Mouse (Mus musculus) limb, embryonic 10.5 days (tissue): ENCODE measurements around the gene Dlg4. TPM values are rescaled to one million over a fixed set of nuclear protein-coding genes. Genes with fewer than 3 reads are reported as not detected.
A peak's percentile ranks its signal among the peaks of the same experiment; 100 is the strongest.
"Not testable (repeated sequence)": the region's sequence is repeated elsewhere in the genome, so short reads cannot be mapped to it uniquely, and the experiment has no call there.

Experiments
- DNase-seq: peaks from one replicate; pipeline ENCODE4 v3.0.0-alpha.2; 2017; ENCODE audit warnings: low spot score
- H3K27ac ChIP-seq: fragments of 300-500 bp; sonication (generic); 2 replicates; pipeline ENCODE4 v1.5.1; 2016; ENCODE audit warnings: mild to moderate bottlenecking
- H3K27me3 ChIP-seq: fragments of 300-500 bp; sonication (generic); 2 replicates; pipeline ENCODE4 v1.6.1; 2016; ENCODE audit warnings: low read depth, mild to moderate bottlenecking; ENCODE audit not compliant: poor library complexity, severe bottlenecking
- H3K36me3 ChIP-seq: fragments of 300-500 bp; sonication (generic); 2 replicates; pipeline ENCODE4 v1.6.1; 2016; ENCODE audit warnings: mild to moderate bottlenecking, moderate library complexity
- H3K4me1 ChIP-seq: fragments of 300-500 bp; sonication (generic); 2 replicates; pipeline ENCODE4 v1.6.1; 2016
- H3K4me3 ChIP-seq: fragments of 300-500 bp; sonication (generic); 2 replicates; pipeline ENCODE4 v1.5.1; 2016; ENCODE audit warnings: mild to moderate bottlenecking, moderate library complexity
- H3K9me3 ChIP-seq: fragments of 300-500 bp; sonication (generic); replicated peaks from 2 replicates; pipeline ENCODE4 v1.6.1; 2016; ENCODE audit warnings: mild to moderate bottlenecking
- WGBS: fragments of 180-500 bp; shearing (Covaris S2); methylation state at CpG from one replicate; pipeline ENCODE4 v1.1.7; 2016; 5-methylcytosine and 5-hydroxymethylcytosine counted together
- polyA plus RNA-seq: library from polyadenylated mRNA; unstranded; fragments of >200 nt; fragmentation: Nextera tagmentation; extraction: Ambion mirVana; gene quantifications from 2 replicates; pipeline ENCODE4 v1.2.1, GENCODE M21; 2016

The Dlg4 gene
- polyA plus RNA-seq, 1 experiment from 2014 or later: 12.9 TPM

GRCm38 (mm10) chr11:70049366-70049765 is 32.6 kb downstream of the Dlg4 start:
- peaks cover 8% of the 10 kb centered on the region for H3K27me3 ChIP-seq
- no peak overlapping the region for H3K4me3 ChIP-seq
- no peaks in the 10 kb centered on the region for H3K9me3 ChIP-seq
- peaks cover 8% of the 10 kb centered on the region; the same call in 1 of the 2 replicates for H3K4me1 ChIP-seq
- H3K36me3 ChIP-seq: peaks cover 14% of the 10 kb centered on the region
- no peak overlapping the region for H3K27ac ChIP-seq
- no peak for DNase-seq
- 69% methylated on average over 6 of the region's 6 CpGs for WGBS

- Histone ChIP-seq H3K27ac (no peak overlapping the region), H3K9me3 (no peaks in the 10 kb centered on the region), H3K36me3 (peaks cover 10% of the 10 kb centered on the region), H3K27me3 (peaks cover 12% of the 10 kb centered on the region), H3K4me1 (peaks cover 6% of the 10 kb centered on the region; the same call in 1 of the 2 replicates), H3K4me3 (no peak overlapping the region)
- DNase-seq: no peak
- WGBS: 58% methylated on average over 10 of the region's 10 CpGs
These were observed 33.1 kb downstream of the Dlg4 start for GRCm38 (mm10) chr11:70049816-70050215.

GRCm38 (mm10) chr11:70053156-70053555 is 36.4 kb downstream of the Dlg4 start:
- Histone ChIP-seq H3K9me3 (no peaks in the 10 kb centered on the region), H3K4me3 (no peak overlapping the region), H3K27ac (no peak overlapping the region), H3K36me3 (no peaks in the 10 kb centered on the region), H3K27me3 (peaks cover 15% of the 10 kb centered on the region), H3K4me1 (peaks cover 24% of the 10 kb centered on the region)
- 78% methylated on average over 7 of the region's 7 CpGs for WGBS
- no peak for DNase-seq

GRCm38 (mm10) chr11:70053898-70054570 is 37.3 kb downstream of the Dlg4 start, which contains the start of gene Asgr1:
Asgr1 (plus strand) TSS chr11:70054085.
- no peak for DNase-seq
- 86% methylated on average over 10 of the region's 10 CpGs for WGBS

GRCm38 (mm10) chr11:70055618-70056214 is 39.0 kb downstream of the Dlg4 start:
- Histone ChIP-seq H3K4me3 (peak overlapping the region; percentile 24; the same call in 1 of the 2 replicates), H3K36me3 (no peaks in the 10 kb centered on the region), H3K27ac (peak overlapping the region; percentile 50), H3K9me3 (no peaks in the 10 kb centered on the region), H3K27me3 (peaks cover 15% of the 10 kb centered on the region), H3K4me1 (peaks cover 24% of the 10 kb centered on the region)
- DNase-seq: peak; percentile 89
- 28% methylated on average over 18 of the region's 18 CpGs for WGBS

More at GRCm38 (mm10) chr11:70053898-70054570, 37.3 kb downstream of the Dlg4 start, which contains the start of gene Asgr1:
- no peaks in the 10 kb centered on the region for H3K9me3 ChIP-seq
- H3K36me3 ChIP-seq: no peaks in the 10 kb centered on the region
- 0 out of 2 replicates have a peak within 1 kb of the TSS, but pooled peaks have one; percentile 10 for H3K27ac ChIP-seq
- H3K27me3 ChIP-seq: peaks cover 15% of the 10 kb centered on the region
- H3K4me3 ChIP-seq: no peak within 1 kb of the TSS
- H3K4me1 ChIP-seq: peaks cover 24% of the 10 kb centered on the region

GRCm38 (mm10) chr11:70057805-70058204 is 41.1 kb downstream of the Dlg4 start:
- no peaks in the 10 kb centered on the region for H3K36me3 ChIP-seq
- no peak overlapping the region for H3K4me3 ChIP-seq
- DNase-seq: no peak
- peaks cover 24% of the 10 kb centered on the region for H3K4me1 ChIP-seq
- WGBS: 90% methylated on average over 9 of the region's 9 CpGs
- peaks cover 15% of the 10 kb centered on the region for H3K27me3 ChIP-seq
- H3K27ac ChIP-seq: no peak overlapping the region
- H3K9me3 ChIP-seq: no peaks in the 10 kb centered on the region

- H3K4me3 ChIP-seq: no peak overlapping the region
- peaks cover 1% of the 10 kb centered on the region; the same call in 1 of the 2 replicates for H3K27me3 ChIP-seq
- H3K36me3 ChIP-seq: no peaks in the 10 kb centered on the region
- no peak for DNase-seq
- WGBS: 62% methylated on average over 6 of the region's 6 CpGs
- peaks cover 23% of the 10 kb centered on the region for H3K4me1 ChIP-seq
- no peak overlapping the region for H3K27ac ChIP-seq
- H3K9me3 ChIP-seq: peaks cover 3% of the 10 kb centered on the region; the same call in 1 of the 2 replicates
These were observed 43.2 kb downstream of the Dlg4 start for GRCm38 (mm10) chr11:70059930-70060329.

GRCm38 (mm10) chr11:70063053-70063452 is 46.3 kb downstream of the Dlg4 start:
- H3K4me1 ChIP-seq: peaks cover 28% of the 10 kb centered on the region
- DNase-seq: no peak
- 72% methylated on average over 3 of the region's 3 CpGs for WGBS
- H3K4me3 ChIP-seq: no peak overlapping the region
- H3K27ac ChIP-seq: no peak overlapping the region
- peaks cover 3% of the 10 kb centered on the region; the same call in 1 of the 2 replicates for H3K9me3 ChIP-seq
- H3K36me3 ChIP-seq: no peaks in the 10 kb centered on the region
- no peaks in the 10 kb centered on the region for H3K27me3 ChIP-seq

GRCm38 (mm10) chr11:70066701-70067100 is 50.0 kb downstream of the Dlg4 start:
- Histone ChIP-seq H3K4me1 (peaks cover 44% of the 10 kb centered on the region), H3K27ac (peak overlapping the region; percentile 67), H3K9me3 (peaks cover 3% of the 10 kb centered on the region; the same call in 1 of the 2 replicates), H3K27me3 (no peaks in the 10 kb centered on the region), H3K4me3 (no peak overlapping the region), H3K36me3 (no peaks in the 10 kb centered on the region)
- no peak for DNase-seq
- 85% methylated on average over 4 of the region's 4 CpGs for WGBS

GRCm38 (mm10) chr11:70068245-70068644 is 51.5 kb downstream of the Dlg4 start:
- Histone ChIP-seq H3K4me3 (no peak overlapping the region), H3K27ac (no peak overlapping the region), H3K4me1 (peaks cover 44% of the 10 kb centered on the region), H3K9me3 (no peaks in the 10 kb centered on the region), H3K36me3 (no peaks in the 10 kb centered on the region), H3K27me3 (no peaks in the 10 kb centered on the region)
- 40% methylated on average over 3 of the region's 3 CpGs for WGBS
- DNase-seq: no peak

- Histone ChIP-seq H3K36me3 (no peaks in the 10 kb centered on the region), H3K4me3 (no peak overlapping the region), H3K4me1 (peaks cover 53% of the 10 kb centered on the region), H3K27me3 (no peaks in the 10 kb centered on the region), H3K27ac (no peak overlapping the region; the same call in 1 of the 2 replicates), H3K9me3 (no peaks in the 10 kb centered on the region)
- DNase-seq: no peak
- WGBS: 65% methylated on average over 6 of the region's 6 CpGs
These were observed 53.3 kb downstream of the Dlg4 start for GRCm38 (mm10) chr11:70070057-70070456.

- H3K4me3 ChIP-seq, H3K27me3 ChIP-seq, DNase-seq, H3K9me3 ChIP-seq, H3K36me3 ChIP-seq: not testable (repeated sequence)
- peaks cover 50% of the 10 kb centered on the region for H3K4me1 ChIP-seq
- WGBS: 81% methylated on average over 3 of the region's 3 CpGs
- peak overlapping the region; percentile 25; the same call in 1 of the 2 replicates for H3K27ac ChIP-seq
These were observed 53.9 kb downstream of the Dlg4 start for GRCm38 (mm10) chr11:70070603-70071002.
